Mouse (Mus musculus): ENCODE measurements around the gene Psmd9.

DNA sequence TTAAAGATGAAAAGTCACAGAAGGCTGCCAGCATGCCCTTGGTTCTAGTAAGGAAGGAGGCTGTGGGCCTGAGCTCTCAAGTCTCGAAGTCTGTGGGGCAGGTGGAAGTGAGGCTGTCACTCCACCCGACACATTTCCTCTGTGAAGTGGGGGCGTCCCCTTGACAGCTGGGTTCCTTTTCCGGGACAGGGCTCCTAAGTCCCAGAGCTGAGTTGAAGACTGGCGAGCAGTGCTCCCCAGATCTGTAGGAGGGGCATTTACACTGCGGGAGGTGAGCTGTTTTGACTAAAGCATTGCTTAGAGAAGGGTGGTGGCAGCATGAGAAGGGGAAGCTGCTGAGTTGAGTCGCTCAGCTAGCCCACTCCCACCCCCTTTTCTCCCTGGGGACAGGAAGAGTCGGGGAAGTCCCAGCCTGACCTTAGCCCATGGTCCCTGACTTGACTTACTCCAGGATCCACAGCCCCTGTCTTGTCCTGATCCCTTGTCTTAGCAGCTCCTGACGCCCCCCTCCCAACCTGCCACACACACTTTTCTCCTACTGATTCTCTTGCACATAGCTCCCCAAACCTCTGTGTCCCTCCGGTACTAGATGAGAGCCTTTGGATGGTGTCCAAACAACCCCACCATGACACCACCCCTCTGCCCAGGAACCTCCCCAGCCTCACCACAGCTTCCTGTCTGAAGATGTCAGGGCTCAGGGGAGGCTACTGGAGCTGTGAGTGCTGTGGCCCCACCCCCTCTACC, 40.6 kb upstream of the Psmd9 start:
- TF ChIP-seq CTCF (IDR thresholded peaks at IDR 0.05; ENCODE audit: borderline replicate concordance, insufficient read depth, low read depth, low read length) (no peak), POLR2A (IDR thresholded peaks at IDR 0.05; ENCODE audit: borderline replicate concordance, insufficient read depth, low read length) (no peak)

All from cerebellum, adult 2 months (tissue).